Mouse (Mus musculus): ENCODE measurements around the gene Vmn2r105. TPM values are rescaled to one million over a fixed set of nuclear protein-coding genes. Genes with fewer than 3 reads are reported as not detected.

Vmn2r105 gene
- not detected in 2 replicates for polyA plus RNA-seq (2012; ENCODE audit: low replicate concordance)

DNA sequence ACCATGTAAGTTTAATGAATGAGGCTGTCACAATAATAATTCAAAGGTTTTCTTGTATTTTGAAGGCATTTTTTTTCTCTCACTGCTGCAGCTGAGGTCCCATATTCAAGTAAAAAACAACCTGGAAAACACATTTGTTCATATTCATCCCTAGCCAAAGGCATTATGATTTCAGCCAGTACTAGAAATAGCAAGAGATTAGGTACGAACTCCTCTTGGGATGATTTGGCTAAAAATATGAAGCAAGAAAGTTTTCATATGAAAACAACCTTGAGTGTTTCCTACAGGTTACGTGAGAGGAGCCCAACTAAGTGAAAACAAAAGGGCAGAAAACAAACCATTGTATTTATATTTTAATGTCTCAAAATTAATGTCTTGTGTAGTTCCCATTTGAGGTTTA lies at the start of gene Vmn2r105:
Vmn2r105 (minus strand) TSS at position 101 of the 400 bp plus-strand sequence.

DNA sequence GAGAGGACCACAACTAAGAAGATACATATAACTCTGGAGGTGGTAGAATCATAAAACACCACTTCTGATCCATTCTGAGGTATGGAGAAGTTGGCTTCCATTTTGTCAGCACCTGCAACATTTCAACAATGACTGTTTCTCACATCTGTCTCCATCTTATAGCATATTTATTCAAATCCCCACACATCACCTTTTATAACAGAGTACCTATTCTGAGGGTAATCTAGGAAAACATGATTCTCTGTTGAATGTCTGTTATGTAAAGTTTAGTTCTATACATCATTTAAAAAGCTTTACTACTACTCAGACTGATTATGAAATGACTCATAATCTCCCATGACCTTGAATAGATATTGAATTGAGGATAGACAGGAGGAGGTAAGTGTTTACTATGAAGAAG lies 51.9 kb downstream of the Vmn2r105 start, which contains the start of gene Fpr-rs6:
Fpr-rs6 (minus strand) TSS at position 101 of the 400 bp plus-strand sequence.

Other genes with a start within 250 kb of the Vmn2r105 start
- not detected in 2 replicates for gene Vmn2r104, start 186.7 kb downstream of the Vmn2r105 start, polyA plus RNA-seq (2012; ENCODE audit: low replicate concordance)
- not detected in 2 replicates for gene Fpr-rs7, start 120.8 kb downstream of the Vmn2r105 start, polyA plus RNA-seq (2012; ENCODE audit: low replicate concordance)
- not detected in 2 replicates for gene Fpr-rs6, start 52.0 kb downstream of the Vmn2r105 start, polyA plus RNA-seq (2012; ENCODE audit: low replicate concordance)
- gene Vmn2r106, start 50.5 kb upstream of the Vmn2r105 start, polyA plus RNA-seq (2012; ENCODE audit: low replicate concordance), result not detected in 2 replicates
- not detected in 2 replicates for gene Vmn2r107, start 110.2 kb upstream of the Vmn2r105 start, polyA plus RNA-seq (2012; ENCODE audit: low replicate concordance)
- not detected in 2 replicates for gene Vmn1r224, start 179.1 kb upstream of the Vmn2r105 start, polyA plus RNA-seq (2012; ENCODE audit: low replicate concordance)
- not detected in 2 replicates for gene Vmn2r108, start 246.3 kb upstream of the Vmn2r105 start, polyA plus RNA-seq (2012; ENCODE audit: low replicate concordance)

Measured in leukemia stem cell, adult 10-12 weeks (primary cell).